Mouse (Mus musculus) adrenal gland, adult (tissue): ENCODE data around the gene Slc25a18.

Experiments
- DNase-seq, 2 experiments: peaks; one replicate each; pipeline ENCODE4 v3.0.0; 2022 to 2023; ENCODE audit warnings: low spot score in 1 of 2; ENCODE audit not compliant: inconsistent age in 2 of 2

Slc25a18 gene

GRCm38 (mm10) chr6:120837152-120837530, 63.8 kb downstream of the Slc25a18 start:
- no peak for DNase-seq

GRCm38 (mm10) chr6:120840258-120840657, 66.9 kb downstream of the Slc25a18 start:
- peak in 1 of 2 experiments; percentile 36 for DNase-seq

DNA sequence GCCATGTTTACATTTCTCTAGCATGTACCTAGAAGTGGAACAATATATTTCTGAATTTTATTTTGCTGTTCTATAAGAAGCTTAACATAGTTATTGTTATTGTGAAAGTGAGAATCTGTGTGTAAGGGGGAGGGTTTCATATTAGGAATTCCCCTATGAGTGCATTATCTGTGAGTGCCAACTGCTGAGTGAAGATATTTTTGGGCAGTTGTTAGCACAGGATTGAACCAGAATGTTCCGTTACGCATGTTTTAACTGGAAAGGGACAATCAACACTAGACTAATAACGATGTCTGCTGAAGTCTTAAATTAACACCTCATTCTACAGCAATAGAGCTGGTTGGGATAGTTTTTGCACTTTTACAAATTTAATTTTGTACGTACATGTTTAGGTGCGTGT, 68.4 kb downstream of the Slc25a18 start:
- no peak for DNase-seq
